Mouse (Mus musculus) right cerebral cortex, postnatal 25 days (tissue): ENCODE measurements around the gene Gopc.
"Not testable (repeated sequence)": the region's sequence is repeated elsewhere in the genome, so short reads cannot be mapped to it uniquely, and the experiment has no call there.

Experiments
- DNase-seq: peaks from one replicate; pipeline ENCODE4 v3.0.0; 2022

The Gopc gene

DNA sequence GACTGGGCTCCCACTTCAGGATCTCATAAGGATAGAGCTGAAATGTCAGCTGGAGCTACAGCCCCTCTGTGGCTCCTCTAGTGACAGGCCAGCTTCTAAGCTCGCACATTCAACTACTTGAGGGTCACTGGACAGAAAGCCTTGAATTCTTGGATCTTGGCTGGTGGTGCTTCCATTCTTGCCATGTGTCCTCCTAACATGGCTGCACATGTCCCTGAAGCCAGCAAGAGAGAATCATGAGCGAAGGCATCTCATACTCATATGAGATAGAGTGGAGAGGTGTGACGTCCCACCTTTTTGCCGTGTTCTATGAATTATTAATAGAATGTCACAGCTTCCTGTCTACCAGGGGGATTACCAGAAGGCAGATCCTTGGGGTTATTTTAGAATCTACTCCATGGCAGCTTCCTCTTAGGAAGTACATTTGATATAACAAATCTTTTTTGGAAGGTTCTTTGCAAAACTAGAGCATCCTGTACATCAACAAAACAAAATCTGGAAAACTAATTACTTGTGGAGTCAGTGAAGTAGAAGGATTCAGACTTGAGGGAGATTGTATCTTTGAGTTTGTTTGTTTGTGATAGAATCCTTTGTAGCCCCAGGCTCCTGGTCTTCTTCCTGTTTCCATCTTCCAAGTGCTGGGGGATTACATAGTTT is 87.9 kb downstream of the Gopc start:
- DNase-seq: no peak

DNA sequence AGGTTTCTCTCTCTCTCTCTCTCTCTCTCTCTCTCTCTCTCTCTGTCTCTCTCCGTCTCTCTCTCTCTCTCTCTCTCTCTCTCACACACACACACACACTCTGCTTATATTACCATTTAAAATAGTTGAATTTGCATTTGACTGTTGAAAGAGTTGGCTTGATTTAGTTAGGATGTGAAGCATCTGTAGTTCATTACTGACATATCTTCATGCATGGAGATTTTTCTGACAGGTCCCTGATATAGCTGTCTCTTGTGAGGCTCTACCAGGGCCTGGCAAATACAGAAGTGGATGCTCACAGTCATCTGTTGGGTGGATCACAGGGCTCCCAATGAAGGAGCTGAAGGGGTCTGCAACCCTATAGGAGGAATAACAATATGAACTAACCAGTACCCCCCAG is 89.5 kb downstream of the Gopc start:
- DNase-seq: not testable (repeated sequence)

DNA sequence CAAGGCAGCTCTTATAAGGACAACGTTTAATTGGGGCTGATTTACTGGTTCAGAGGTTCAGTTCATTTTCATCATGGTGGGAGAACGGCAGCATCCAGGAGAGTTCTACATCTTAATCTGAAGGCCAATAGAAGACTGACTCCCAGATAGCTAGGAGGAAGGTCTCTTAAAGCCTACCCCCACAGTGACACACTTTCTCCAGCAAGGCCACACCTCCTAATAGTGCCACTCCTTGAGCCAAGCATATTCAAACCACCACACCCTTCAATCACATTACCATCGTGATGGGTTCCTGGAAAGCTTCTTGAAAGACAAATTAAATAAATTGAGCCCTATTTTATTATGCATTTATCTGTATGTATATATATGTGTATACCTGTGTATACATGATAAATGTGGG is 92.7 kb downstream of the Gopc start:
- DNase-seq: no peak

DNA sequence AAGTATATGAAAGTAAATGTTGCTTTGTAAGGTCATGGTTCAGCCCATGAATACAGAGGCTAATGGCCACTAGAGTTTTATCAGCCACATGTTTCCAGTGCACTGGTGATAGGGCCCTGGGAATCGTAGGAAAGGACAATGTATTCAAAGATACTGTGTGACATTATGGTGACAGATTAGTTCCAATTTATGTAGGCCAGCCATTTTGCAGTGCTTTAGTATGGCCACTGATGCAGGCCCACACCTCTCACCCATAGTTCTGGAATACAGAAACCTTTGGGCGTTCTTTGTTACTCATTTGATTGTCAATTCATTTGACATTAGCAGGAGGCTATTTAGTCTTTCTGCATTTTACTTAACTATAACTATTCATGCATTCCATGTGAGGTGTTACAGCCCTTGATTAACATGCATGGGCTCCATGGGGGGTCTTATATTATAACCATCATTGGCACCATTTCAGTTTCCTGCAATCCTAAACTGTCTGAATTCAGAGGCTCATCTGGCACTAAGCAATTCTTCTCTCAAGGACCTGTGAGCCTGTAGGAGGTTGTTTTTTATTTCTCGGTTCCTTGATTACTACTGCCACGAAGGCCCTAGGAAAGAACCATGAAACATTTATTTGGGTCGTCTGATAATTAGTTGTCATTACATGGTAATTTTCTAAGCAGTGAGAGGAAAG is 93.9 kb downstream of the Gopc start:
- no peak for DNase-seq
